Mouse (Mus musculus): ENCODE data around the gene Armc7. TPM values are rescaled to one million over a fixed set of nuclear protein-coding genes. Genes with fewer than 3 reads are reported as not detected.
"Not testable (repeated sequence)": the region's sequence is repeated elsewhere in the genome, so short reads cannot be mapped to it uniquely, and the experiment has no call there.

The Armc7 gene
- total RNA-seq, 2 experiments from 2014 or later: 8.3 to 10.1 TPM

DNA sequence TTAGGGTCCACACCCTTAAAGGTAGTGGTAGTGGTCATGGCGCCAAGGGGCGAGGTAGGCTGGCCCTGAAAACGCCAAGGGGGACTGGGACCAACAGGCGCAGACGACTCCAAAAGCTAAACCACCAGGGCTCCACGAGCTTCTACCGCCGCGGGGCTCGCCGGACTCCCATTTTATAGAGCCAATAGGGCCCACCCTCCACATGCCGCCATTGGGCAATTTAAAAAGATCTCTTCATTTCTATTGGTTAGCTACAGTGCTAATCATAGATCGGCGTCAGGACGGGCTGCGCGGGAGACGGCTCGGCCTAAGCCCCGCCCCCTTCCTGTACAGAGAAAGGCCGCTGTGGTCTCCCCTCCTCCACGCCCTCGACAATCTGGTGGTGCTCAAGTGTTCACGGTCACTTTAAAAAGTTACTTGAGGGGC, 38.8 kb downstream of the Armc7 start, which contains the start of gene Jpt1:
Gene Jpt1, minus strand, starts transcription at position 150 of the 426 bp plus-strand sequence.
- ATAC-seq (replicated peaks; ENCODE audit: low FRiP score, low TSS enrichment, poor library complexity, severe bottlenecking): peak; percentile 83

DNA sequence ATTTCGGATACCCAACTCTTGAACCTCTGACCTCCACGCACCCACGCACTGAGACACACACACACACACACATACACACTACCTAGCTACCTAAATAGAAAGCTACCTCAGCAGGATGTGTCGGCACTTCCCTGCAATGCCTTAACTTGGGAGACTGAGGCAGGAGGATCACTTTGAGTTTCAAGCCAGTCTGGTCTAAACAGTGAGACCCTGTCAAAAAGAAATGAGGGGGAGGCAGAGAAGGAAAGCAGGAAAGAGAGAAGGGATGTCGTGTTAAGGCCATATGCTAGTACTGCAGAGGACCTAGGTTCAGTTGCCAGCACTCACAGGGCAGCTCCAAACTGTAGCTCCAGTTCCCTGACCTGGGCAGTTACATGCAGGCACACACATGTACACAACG, 39.6 kb downstream of the Armc7 start:
- ATAC-seq (replicated peaks; ENCODE audit: low FRiP score, low TSS enrichment, poor library complexity, severe bottlenecking): no peak

DNA sequence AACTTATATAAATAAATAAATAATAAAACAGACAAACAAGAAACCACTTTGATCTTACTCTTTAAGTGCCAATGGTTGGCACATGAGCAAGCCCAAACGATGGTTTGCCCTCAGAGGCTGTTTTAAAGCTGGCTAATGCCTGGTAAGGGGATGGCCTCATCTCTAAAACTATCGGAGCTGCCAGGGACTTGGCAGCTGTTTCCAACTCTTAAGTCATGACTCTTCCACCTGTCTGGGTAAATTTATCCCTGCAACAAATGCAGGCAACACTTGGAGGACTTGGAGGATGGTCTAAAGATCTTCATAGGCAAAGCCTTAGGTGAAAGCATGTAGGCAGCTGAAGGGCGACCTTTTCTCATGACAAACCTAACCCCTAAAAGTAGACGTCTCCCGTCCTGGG, 41.5 kb downstream of the Armc7 start:
- no peak for ATAC-seq (replicated peaks; ENCODE audit: low FRiP score, low TSS enrichment, poor library complexity, severe bottlenecking)

DNA sequence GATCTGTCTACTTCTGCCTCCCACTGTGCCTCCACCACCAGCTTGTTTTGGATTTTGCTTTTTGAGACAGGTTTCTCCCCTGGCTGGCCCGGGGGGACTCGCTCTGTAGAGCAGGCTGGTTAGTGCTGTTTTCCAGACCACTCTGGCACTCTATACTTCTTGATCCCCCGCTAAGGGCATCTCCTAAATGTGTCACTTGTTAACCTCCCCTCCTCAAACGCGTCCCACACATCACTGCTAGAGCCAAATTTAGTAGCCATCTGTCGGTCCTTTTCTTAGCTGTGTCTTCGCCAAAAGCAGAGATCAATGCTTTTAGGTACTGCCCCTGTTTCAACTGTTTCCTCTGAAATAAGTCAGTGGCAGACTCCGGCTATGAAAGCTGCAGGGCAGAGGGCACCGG, 43.2 kb downstream of the Armc7 start:
- no peak for ATAC-seq (replicated peaks; ENCODE audit: low FRiP score, low TSS enrichment, poor library complexity, severe bottlenecking)

DNA sequence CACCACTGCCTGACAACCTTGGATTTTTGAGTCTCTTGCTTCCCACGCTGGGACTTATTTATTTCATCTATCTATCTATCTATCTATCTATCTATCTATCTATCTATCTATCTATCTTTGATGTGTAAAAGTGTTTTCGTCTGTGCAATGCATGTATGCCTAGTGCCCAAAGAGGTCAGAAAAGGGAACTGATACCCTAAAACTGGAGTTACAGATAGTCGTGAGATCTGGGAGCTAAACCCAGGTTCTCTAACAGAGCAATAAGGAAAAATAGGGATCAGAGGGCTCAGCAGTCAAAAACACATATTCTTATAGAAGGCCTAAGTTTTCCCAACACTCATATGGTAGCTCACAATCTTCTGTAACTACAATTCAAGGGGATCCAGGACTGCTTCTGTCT, 44.1 kb downstream of the Armc7 start:
- ATAC-seq (replicated peaks; ENCODE audit: low FRiP score, low TSS enrichment, poor library complexity, severe bottlenecking): no peak

DNA sequence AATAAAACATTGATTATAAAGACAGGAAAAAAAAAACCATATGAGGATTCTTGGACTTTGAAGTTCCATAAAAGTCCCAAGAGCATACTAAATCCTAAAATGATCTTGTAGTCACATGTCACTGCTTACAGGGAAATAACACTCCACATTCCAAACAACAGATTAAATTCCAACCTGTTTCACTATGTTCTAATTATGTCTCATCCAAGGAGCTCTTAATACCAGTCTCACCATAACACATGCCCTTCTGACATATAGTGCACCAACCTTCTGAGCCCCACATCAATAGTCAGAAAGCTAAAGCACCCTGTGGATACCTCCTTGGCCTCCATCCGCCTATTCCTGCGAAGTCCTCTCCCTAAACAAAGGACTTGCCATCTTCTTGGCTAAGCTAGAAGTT, 44.8 kb downstream of the Armc7 start:
- no peak for ATAC-seq (replicated peaks; ENCODE audit: low FRiP score, low TSS enrichment, poor library complexity, severe bottlenecking)

DNA sequence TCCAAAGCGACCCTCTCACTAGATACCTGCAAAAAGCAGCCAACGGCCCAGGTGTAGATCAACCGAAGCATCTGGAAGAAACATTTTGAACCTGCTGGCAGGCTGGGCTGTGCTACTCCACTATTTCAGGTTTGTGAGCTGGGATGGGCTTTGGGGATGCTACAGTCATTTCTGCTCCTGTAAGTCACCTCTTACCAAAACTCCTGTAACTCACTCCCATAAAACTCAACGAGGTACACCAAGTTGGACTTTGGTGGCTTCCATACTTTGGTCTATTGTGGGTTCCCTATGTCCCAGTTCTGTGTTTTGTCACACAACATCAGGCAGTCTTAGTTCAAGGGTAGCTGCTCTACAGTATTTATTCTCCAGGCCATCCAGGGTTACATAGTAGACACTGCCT, 45.6 kb downstream of the Armc7 start:
- no peak for ATAC-seq (replicated peaks; ENCODE audit: low FRiP score, low TSS enrichment, poor library complexity, severe bottlenecking)

DNA sequence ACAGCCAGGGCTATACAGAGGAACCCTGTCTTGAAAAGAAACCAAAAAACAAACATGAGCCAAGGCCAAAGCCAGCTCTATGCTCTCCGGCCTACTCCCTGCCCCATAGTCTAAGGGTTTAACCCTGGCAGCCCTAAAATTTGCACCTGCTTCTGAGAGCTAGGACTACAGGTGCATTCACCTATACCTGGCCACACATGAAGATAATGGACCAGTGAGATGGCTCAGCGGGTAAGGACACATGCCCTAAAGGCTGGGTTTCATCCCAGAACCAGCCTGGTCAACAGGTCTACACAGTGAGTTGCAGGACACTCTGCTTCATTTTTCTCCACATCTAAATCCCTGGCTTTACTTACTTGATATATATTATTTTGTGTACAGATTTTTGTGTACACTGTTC, 46.8 kb downstream of the Armc7 start:
- ATAC-seq (replicated peaks; ENCODE audit: low FRiP score, low TSS enrichment, poor library complexity, severe bottlenecking): no peak

DNA sequence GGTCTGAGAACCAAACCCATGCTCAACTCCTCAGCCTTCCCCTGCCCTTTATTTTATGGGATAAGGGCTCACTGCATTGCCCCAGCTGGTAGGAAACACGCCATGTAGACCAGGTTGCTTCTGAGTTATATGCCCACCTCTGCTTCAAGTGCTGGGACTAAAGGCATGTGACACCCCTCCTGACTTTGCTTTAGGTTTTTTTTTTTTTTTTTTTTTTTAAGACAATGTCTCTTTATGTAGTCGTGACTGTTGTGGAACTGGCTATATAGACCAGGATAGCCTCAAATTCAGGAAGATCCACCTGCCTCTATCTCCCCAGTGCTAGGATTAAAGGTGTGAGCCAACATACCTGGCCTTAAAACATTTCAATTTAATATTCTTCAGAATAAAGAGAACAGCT, 47.2 kb downstream of the Armc7 start:
- no peak for ATAC-seq (replicated peaks; ENCODE audit: low FRiP score, low TSS enrichment, poor library complexity, severe bottlenecking)

DNA sequence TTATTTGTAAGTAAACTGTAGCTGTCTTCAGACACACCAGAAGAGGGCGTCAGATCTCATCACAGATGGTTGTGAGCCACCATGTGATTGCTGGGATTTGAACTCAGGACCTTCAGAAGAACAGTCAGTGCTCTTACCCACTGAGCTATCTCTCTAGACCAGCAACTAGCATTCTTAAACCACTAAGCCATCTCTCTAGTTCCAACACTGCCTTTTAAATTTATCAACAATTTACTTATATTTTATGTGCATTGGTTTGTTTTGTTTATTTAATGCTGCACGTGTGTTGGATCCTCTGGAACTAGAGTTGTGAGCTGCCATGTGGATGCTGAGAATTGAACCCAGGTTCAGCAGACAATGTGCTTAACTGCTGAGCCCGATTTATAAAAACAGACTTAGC, 51.0 kb downstream of the Armc7 start:
- not testable (repeated sequence) for ATAC-seq (replicated peaks; ENCODE audit: low FRiP score, low TSS enrichment, poor library complexity, severe bottlenecking)

DNA sequence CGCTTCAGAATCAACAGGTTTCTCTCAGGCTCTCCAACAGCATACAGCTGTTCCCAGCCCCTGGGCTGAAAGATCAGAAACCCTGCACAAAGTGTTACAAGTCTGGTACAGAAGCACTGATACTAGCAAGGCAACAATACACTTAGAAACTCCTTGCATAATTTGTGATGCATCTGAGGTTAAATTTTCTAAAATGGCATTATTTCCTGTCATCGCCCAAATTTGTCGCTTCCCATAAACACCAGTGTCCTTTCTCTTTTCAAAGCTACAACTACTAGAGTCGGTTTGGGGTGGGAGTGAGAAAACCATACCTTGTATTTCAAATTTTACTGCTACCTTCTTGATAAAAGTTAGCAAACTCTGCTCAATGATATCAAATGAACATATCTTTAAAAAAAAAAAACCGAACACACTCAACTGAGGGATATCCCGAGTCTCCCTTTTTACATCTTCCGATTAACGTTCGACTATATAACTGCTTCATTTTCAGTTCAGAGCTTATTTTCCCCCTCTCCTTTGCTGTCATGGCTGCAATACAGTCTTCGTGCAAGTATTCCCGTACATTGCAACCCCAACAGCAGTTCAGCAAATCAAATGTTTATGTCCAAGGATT, 59.4 kb downstream of the Armc7 start:
- ATAC-seq (replicated peaks; ENCODE audit: low FRiP score, low TSS enrichment, poor library complexity, severe bottlenecking): no peak

DNA sequence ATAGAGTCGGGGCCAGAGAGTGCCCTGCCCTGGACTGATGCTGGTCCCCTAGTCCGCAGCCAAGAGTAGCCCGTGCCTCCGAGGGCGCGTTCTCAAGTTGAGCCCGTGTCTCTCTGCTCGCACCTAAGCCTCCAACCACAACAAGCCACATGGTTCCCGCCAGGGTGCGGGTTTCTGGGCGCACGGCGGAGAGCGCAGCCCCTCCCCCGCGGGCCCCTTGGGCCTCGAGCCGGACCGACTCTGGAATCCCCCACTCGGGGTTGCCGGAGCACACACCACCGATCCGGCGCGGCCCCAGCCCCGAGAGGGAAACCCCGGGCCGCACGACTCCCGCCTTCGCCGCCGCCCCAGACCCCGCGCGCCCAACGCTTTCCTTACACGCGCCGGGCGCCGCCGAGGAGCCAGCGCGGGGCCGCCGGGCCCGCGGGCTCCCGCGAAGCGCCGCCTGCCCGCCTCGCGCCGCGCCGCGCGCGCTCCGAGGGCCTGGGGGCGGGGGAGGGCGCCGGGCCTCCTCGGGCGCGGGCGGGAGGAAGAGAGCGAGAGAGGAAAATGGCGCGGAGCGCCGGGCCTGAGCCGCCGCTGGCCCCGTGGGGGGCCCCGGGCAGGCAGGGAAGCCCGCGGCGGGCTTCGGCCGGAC, 60.1 kb downstream of the Armc7 start:
- ATAC-seq (replicated peaks; ENCODE audit: low FRiP score, low TSS enrichment, poor library complexity, severe bottlenecking): peak; percentile 35

DNA sequence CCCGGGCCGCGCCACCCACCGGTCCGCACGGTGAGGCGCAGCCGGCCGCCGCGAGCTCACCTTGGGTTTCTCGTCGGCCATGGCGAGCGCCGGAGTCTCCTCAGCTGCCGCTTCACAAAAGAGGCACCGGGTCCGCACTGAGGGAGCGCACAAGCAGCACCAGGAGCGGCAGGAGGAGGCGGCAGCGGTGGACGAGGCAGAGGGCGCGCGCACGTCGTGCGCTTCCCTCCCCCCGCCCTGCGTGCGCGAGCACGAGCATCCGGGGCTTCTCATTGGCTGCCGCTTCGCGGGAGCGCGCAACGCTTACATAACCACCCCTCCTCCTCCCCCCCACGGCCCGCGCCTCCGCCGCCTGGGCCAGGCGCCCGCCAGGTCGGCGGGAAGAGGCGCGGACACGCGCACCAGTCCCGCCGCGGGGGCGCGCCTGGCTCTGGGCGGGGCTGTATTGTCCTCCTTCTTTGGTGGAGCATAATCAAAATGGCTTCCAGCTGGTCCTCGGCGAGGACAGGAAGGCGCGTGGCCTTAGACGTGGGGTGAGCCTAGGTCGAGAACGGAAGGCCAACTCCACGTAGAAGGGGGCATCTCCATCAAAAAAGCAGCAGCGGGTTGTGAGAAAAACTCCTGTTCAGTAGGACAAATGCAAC, 60.7 kb downstream of the Armc7 start, which contains the start of gene Sumo2:
Gene Sumo2, minus strand, starts transcription at position 239 of the 644 bp plus-strand sequence.
- ATAC-seq (replicated peaks; ENCODE audit: low FRiP score, low TSS enrichment, poor library complexity, severe bottlenecking): peak; percentile 74

DNA sequence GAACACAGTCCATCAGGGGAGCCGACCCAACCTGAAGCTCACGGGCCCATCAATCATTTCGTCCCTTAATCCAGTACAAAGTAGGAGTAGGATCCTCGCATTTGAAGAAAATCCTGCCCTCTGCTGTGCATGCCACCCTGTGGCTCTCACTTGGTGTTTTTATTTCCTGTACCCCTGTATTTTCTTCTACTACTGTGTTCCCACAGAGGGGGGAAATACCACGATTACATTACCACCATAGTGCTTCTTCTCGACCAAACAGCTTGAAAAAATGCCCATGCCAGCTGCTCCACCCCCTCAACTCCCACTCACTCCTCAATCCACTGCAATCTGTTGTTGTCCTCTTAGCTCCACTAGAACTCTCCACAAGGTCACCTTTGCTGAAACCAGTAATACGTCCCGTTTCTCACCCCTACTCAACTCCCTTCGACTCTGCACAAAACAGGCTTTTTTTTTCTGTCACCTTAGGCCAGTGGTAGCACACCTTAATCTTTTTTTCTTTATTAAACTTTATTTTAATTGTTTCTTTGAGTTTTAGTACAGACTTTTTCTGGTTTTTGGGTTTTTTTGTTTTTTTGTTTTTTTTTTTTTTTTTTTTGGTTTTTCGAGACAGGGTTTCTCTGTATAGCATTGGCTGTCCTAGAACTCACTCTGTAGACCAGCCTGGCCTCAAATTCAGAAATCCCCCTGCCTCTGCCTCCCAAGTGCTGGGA, 61.5 kb downstream of the Armc7 start:
- ATAC-seq (replicated peaks; ENCODE audit: low FRiP score, low TSS enrichment, poor library complexity, severe bottlenecking): no peak

DNA sequence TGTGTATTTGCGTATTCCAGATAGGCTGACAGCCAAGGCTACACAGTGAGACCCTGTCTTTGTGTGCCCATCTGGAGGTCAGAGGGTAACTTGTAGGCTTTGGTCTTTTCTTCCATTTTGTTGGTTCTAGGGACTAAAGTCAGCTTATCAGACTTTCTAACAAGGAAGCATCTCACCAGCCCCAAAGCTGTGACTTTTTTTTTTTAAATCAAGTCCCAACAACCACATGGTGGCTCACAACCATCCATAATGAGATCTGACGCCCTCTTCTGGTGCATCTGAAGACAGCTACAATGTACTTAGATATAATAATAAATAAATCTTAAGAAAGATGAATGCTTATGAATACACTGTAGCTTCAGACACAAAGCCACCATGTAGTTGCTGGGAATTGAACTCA, 62.6 kb downstream of the Armc7 start:
- peak; percentile 54 for ATAC-seq (replicated peaks; ENCODE audit: low FRiP score, low TSS enrichment, poor library complexity, severe bottlenecking)

Other genes starting within 250 kb of the Armc7 start
- gene Grin2c, start 208.4 kb upstream of the Armc7 start, total RNA-seq (2014; fragmentation: Nextera tagmentation): not detected in 2 replicates
- gene Grin2c, start 208.4 kb upstream of the Armc7 start, total RNA-seq (2017): not detected in 2 replicates
- gene Fdxr, start 198.6 kb upstream of the Armc7 start, total RNA-seq (2014; fragmentation: Nextera tagmentation): 17.0 and 18.6 TPM in 2 replicates
- 5.9 and 20.8 TPM in 2 replicates for gene Fdxr, start 198.6 kb upstream of the Armc7 start, total RNA-seq (2017)
- gene Fads6, start 178.0 kb upstream of the Armc7 start, total RNA-seq (2014; fragmentation: Nextera tagmentation): 0.17 TPM in 1 of 2 replicates, not detected in the other
- 0.38 TPM in 1 of 2 replicates, not detected in the other for gene Fads6, start 178.0 kb upstream of the Armc7 start, total RNA-seq (2017)
- not detected in 2 replicates for gene Otop2, start 168.5 kb upstream of the Armc7 start, total RNA-seq (2014; fragmentation: Nextera tagmentation)
- not detected in 2 replicates for gene Otop2, start 168.5 kb upstream of the Armc7 start, total RNA-seq (2017)
- not detected in 2 replicates for gene Ush1g, start 153.6 kb upstream of the Armc7 start, total RNA-seq (2014; fragmentation: Nextera tagmentation)
- gene Ush1g, start 153.6 kb upstream of the Armc7 start, total RNA-seq (2017): not detected in 2 replicates
- not detected in 2 replicates for gene Otop3, start 140.9 kb upstream of the Armc7 start, total RNA-seq (2014; fragmentation: Nextera tagmentation)
- not detected in 2 replicates for gene Otop3, start 140.9 kb upstream of the Armc7 start, total RNA-seq (2017)
- gene Hid1, start 107.9 kb upstream of the Armc7 start, total RNA-seq (2014; fragmentation: Nextera tagmentation): 0.17 TPM in 1 of 2 replicates, not detected in the other
- not detected in 2 replicates for gene Hid1, start 107.9 kb upstream of the Armc7 start, total RNA-seq (2017)
- gene Cdr2l, start 93.8 kb upstream of the Armc7 start, total RNA-seq (2014; fragmentation: Nextera tagmentation): not detected in 2 replicates
- gene Cdr2l, start 93.8 kb upstream of the Armc7 start, total RNA-seq (2017): 0.38 TPM in 1 of 2 replicates, not detected in the other
- gene Mrpl58, start 71.9 kb upstream of the Armc7 start, total RNA-seq (2014; fragmentation: Nextera tagmentation): 81.8 and 92.4 TPM in 2 replicates
- 56.9 and 64.4 TPM in 2 replicates for gene Mrpl58, start 71.9 kb upstream of the Armc7 start, total RNA-seq (2017)
- 864 and 908 TPM in 2 replicates for gene Atp5h, start 55.7 kb upstream of the Armc7 start, total RNA-seq (2014; fragmentation: Nextera tagmentation)
- gene Atp5h, start 55.7 kb upstream of the Armc7 start, total RNA-seq (2017): 793 and 990 TPM in 2 replicates
- 17.4 and 18.4 TPM in 2 replicates for gene Kctd2, start 55.5 kb upstream of the Armc7 start, total RNA-seq (2014; fragmentation: Nextera tagmentation)
- 10.9 and 13.0 TPM in 2 replicates for gene Kctd2, start 55.5 kb upstream of the Armc7 start, total RNA-seq (2017)
- gene Trim80, start 35.1 kb upstream of the Armc7 start, total RNA-seq (2014; fragmentation: Nextera tagmentation): not detected in 2 replicates
- not detected in 2 replicates for gene Trim80, start 35.1 kb upstream of the Armc7 start, total RNA-seq (2017)
- gene Slc16a5, start 13.2 kb upstream of the Armc7 start, total RNA-seq (2014; fragmentation: Nextera tagmentation): not detected in 2 replicates
- not detected in 2 replicates for gene Slc16a5, start 13.2 kb upstream of the Armc7 start, total RNA-seq (2017)
- gene Nt5c, start 16.2 kb downstream of the Armc7 start, total RNA-seq (2014; fragmentation: Nextera tagmentation): 81.6 and 117 TPM in 2 replicates
- 79.8 and 101 TPM in 2 replicates for gene Nt5c, start 16.2 kb downstream of the Armc7 start, total RNA-seq (2017)
- gene Jpt1, start 38.7 kb downstream of the Armc7 start, total RNA-seq (2014; fragmentation: Nextera tagmentation): 167 and 191 TPM in 2 replicates
- gene Jpt1, start 38.7 kb downstream of the Armc7 start, total RNA-seq (2017): 122 and 142 TPM in 2 replicates
- 541 and 596 TPM in 2 replicates for gene Sumo2, start 60.6 kb downstream of the Armc7 start, total RNA-seq (2014; fragmentation: Nextera tagmentation)
- 518 and 674 TPM in 2 replicates for gene Sumo2, start 60.6 kb downstream of the Armc7 start, total RNA-seq (2017)
- 256 and 306 TPM in 2 replicates for gene Nup85, start 88.8 kb downstream of the Armc7 start, total RNA-seq (2014; fragmentation: Nextera tagmentation)
- gene Nup85, start 88.8 kb downstream of the Armc7 start, total RNA-seq (2017): 179 and 228 TPM in 2 replicates
- 55.7 and 76.8 TPM in 2 replicates for gene Mrps7, start 128.3 kb downstream of the Armc7 start, total RNA-seq (2014; fragmentation: Nextera tagmentation)
- gene Mrps7, start 128.3 kb downstream of the Armc7 start, total RNA-seq (2017): 40.5 and 67.1 TPM in 2 replicates
- gene Gga3, start 128.4 kb downstream of the Armc7 start, total RNA-seq (2014; fragmentation: Nextera tagmentation): 53.5 and 69.9 TPM in 2 replicates
- 21.6 and 67.6 TPM in 2 replicates for gene Gga3, start 128.4 kb downstream of the Armc7 start, total RNA-seq (2017)
- gene Mif4gd, start 137.3 kb downstream of the Armc7 start, total RNA-seq (2014; fragmentation: Nextera tagmentation): 54.6 and 55.4 TPM in 2 replicates
- gene Mif4gd, start 137.3 kb downstream of the Armc7 start, total RNA-seq (2017): 29.3 and 45.4 TPM in 2 replicates
- 20.5 and 32.1 TPM in 2 replicates for gene Slc25a19, start 152.6 kb downstream of the Armc7 start, total RNA-seq (2014; fragmentation: Nextera tagmentation)
- 14.2 and 19.6 TPM in 2 replicates for gene Slc25a19, start 152.6 kb downstream of the Armc7 start, total RNA-seq (2017)
- 70.1 and 74.4 TPM in 2 replicates for gene Grb2, start 232.9 kb downstream of the Armc7 start, total RNA-seq (2014; fragmentation: Nextera tagmentation)
- 40.7 and 73.1 TPM in 2 replicates for gene Grb2, start 232.9 kb downstream of the Armc7 start, total RNA-seq (2017)